Mouse (Mus musculus) embryonic stem cell, embryonic (primary cell): ENCODE measurements around the gene Sorcs2.

ENCODE experiments used
- CTCF ChIA-PET, 4 experiments: fragments of 300-600 bp in 2 of 4; fragments of 350-600 bp in 2 of 4; sonication (Branson Sonifier 250); formaldehyde crosslinking; loops; one replicate each; lab custom pipeline; 2022; ENCODE audit warnings: inconsistent platforms in 2 of 4; lab: Charles Lee
- POLR2A ChIA-PET, 4 experiments: fragments of 300-600 bp in 2 of 4; fragments of 350-600 bp in 2 of 4; sonication (Branson Sonifier 250); formaldehyde crosslinking; loops; one replicate each; lab custom pipeline; 2022; ENCODE audit warnings: antibody characterized with exemption in 4 of 4, inconsistent platforms in 1 of 4; lab: Charles Lee

The Sorcs2 gene

DNA sequence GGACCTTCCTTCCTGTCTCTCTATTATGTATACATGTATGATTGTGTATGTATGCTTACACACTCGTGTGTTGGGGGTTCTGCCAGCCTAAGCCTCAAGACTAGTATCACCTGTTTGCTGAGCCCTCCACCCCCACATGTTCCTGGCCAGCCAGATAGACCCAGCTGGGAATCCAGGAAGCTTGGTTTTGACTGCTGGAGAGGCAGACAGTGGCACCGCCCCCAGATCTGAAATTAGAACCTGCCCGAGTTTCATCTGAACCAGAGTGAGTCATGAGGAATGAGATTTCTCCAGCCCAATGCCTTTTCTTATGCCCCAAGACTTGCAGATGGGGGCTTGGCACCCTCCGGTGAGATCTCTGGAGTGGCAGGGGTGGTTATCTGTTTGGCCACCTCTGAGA, 312.3 kb downstream of the Sorcs2 start:
- ChIA-PET CTCF (no interaction called here), POLR2A (no interaction called here)

DNA sequence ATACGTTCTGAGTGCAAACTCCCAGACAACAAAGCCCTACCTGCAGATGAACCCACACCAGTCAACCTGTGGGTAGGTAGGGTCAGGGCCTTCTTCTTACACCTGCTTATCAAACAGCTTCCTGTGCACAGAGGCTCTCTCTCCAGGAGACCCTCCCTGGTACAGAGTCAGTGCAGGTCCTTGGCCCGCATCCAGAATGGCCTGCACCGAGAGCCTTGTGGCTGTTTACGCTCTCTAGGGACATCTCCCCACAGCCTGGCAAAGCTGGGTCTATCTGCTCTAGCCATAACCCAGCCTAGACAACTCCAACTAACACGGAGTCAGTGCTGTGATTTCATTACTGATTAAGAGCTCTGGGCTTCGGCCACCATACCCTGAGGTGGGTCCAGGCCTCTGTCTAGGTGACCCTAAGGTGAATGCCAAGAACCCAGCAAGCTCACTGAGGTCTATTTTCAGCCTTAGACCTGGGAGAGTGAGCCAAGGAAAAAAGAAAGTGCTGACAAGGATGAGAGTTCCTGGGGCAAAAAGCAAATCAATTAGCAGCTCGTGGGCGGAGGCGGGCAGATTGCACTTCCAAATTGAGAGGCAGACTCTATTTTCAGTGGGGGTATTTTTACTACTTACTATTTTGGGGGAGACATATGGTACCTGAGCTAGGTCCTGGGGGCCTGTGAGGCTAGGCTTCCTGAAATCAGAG, 313.9 kb downstream of the Sorcs2 start:
- POLR2A ChIA-PET: no interaction called here
- CTCF ChIA-PET: interaction anchor here in 1 of 4 experiments (0.8 kb wide), 1 partner anchor 31 kb away, joined by 3 read pairs; no protein-coding TSS in a partner anchor

DNA sequence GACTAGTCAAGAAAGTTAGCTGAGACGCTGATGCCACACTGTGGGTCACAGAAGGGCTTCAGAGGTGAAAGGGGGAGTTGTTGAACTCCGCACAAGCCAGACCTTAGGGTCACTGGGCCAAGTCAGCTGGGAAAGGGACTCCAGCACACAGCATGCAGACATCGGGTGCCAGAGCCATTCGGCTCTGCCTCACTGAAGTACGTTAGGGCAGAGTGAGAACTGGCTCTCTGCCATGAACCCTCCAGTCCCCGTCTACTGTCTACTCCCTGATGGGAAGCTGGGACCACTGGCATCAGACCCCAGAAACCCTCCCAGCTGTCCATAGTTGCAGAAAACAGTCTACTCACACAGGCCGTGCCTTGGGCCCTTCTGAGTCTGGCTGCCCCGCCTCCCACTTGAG, 316.9 kb downstream of the Sorcs2 start:
- ChIA-PET CTCF (interaction anchor here in 1 of 4 experiments (1.0 kb wide), 2 partner anchors 20 to 380 kb away, joined by 3 read pairs; no protein-coding TSS in a partner anchor), POLR2A (interaction anchor here in 1 of 4 experiments (1.7 kb wide), 1 partner anchor 9 kb away, joined by 7 read pairs; no protein-coding TSS in a partner anchor)

DNA sequence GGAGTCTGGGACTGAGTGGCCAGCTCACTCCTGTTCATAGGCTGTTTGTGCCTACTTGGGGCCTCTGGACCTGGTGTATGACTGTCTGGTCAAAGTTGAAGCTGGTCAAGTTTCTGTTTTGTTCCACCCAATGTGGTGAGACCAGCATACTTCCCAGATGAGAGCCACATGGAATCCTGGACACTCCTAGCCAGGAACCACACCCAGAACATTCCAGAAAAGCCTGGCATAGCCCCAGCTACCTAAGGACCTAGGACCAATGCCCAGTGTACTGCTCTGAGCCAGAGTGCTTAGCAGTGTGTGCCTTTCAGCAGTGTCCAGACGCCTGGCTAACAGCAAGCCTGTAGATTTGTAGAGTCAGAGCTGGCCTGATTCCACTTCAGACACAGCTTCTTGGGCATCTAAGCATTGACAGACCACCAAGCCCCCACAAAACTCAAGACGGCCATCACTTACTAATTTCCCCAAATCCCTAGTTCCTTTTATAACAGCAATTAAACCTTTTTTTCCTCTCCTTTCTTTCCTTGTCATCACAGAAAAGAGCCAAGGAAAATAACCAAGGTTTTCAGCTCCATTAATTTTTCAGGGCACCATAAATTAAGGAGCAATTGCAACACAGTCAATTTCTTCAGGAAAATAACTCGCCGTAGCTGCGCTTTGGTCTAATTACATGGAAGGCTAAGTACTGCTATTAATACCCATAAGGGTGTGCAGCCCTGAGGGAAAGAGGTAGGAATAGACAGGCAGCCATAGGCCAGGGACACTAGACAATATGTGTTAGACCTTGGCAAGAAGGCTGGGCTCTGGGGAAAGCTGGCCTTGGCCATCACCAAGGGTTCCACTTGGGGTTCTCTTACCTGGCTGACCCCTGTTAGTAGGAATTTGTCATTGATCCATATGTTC, 322.5 kb downstream of the Sorcs2 start:
- ChIA-PET POLR2A (no interaction called here), CTCF (no interaction called here)

DNA sequence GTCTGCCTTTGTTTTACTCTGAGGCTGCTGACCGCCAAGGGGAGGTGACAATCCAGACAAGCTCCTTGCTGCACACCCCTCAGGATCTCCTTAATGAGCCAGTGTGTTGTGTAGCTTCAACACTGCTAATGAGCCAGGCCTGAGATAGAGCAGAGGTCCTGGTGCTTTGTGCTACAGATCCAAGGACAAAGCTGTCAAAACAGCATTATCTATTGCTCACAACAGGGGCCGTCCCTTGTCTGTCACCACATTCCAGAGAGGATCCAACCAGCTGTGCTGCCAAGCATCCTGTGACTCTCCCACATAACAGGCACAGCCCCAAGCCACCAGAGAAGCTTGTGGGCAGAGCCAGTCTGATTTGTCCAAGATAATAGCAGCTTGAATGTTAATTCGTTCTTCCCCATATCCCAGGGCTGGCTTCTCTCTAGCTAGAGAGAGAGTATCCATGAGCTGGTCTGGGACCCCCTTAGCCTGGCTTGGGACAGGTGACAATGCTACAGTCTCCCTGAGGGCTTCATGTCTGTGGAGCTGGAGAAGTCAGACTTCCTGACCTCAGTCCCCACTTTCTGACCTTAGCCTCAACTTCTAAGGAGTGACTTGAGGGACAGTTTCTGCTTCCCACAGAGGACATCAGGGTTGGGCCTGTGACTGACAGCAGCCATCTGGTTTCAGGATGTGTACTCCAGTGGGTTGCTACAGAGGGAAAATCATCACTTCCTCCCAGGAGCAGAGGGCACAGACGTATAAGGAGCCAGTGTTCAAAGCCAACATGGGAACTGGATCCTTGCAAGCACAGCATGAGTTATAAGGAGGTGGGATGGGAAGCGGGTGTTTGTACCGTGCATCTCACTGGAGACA, 328.2 kb downstream of the Sorcs2 start:
- POLR2A ChIA-PET: interaction anchor here in 1 of 4 experiments (0.9 to 1.7 kb wide), 2 partner anchors 17 to 19 kb away, joined by 3 to 5 read pairs; no protein-coding TSS in a partner anchor
- CTCF ChIA-PET: interaction anchor here in 3 of 4 experiments (0.6 to 1.6 kb wide), 3 partner anchors 17 to 452 kb away, joined by 3 to 9 read pairs (median 5); no protein-coding TSS in a partner anchor

DNA sequence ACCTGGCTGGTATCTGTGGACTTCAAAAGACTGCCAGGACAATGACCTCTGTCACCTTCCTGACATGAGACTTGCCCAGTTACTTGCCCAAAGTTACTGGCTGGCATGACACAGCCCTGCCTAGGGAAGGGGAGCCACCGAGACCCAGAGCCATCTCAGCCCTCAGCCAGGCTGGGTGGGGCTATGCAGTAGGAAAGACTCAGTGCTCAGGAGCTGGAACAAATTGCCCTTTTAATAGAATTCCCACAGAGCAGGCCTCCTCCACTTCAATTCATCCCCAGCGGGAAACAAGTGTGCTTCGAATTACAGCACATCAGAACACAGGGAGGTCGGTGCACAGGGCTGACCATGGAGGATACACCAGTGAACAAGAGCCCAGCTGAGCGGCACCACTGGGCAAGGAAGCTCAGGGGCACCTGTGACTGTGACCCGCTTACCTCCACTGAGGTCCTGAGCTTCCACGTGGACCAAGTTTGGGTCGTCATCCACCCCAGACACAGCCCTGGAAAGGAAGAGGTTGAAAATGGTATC, 330.2 kb downstream of the Sorcs2 start:
- POLR2A ChIA-PET: interaction anchor here in 2 of 4 experiments (0.5 to 1.3 kb wide), 2 partner anchors 12 to 336 kb away, joined by 3 read pairs; no protein-coding TSS in a partner anchor
- CTCF ChIA-PET: no interaction called here

DNA sequence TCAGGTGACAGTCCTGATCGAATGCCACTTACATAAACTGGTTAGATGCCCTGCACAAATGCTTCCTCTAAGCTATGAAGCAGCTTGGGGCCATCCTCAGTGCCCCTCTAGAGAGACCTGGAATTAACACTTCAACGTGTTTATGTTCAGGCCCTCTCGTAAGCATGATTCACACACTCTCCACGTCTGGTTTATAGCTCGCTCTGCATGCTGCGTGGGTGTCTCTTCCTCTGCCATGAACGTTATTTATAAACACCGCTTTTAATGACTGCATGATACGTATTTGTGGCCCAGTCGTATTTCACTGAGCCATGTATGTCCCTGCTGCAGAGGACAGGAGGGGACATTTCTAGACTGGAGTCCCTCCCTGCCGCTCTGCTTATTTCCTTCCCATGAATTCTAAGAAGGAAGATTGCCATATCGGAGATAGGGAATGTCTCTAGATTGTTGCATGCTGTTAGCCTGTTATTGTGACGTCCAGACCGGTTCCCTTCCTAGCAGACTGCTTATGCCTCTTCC, 340.1 kb downstream of the Sorcs2 start:
- ChIA-PET POLR2A (no interaction called here), CTCF (no interaction called here)

DNA sequence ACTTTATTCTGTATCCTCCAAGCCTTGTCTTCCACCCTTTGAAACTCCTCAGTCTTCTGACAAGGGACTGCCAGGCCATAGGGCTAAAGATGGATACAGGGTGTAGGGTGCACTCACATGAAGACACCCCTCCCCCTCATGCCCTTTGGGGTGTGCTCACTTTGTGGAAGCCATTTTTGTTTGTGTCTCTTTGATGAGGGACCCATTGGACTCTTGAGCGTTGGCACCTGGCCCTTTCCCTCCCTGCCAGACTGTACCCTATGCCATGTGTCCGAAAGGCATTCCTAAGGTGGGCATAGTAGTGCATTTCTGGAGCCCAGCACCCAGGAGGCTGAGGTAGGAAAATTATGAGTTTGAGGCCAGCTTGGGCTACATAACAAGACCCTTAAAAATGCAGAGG, 341.0 kb downstream of the Sorcs2 start:
- ChIA-PET CTCF (interaction anchor here in 1 of 4 experiments (1.0 kb wide), 1 partner anchor 119 kb away, joined by 3 read pairs; no protein-coding TSS in a partner anchor), POLR2A (no interaction called here)

DNA sequence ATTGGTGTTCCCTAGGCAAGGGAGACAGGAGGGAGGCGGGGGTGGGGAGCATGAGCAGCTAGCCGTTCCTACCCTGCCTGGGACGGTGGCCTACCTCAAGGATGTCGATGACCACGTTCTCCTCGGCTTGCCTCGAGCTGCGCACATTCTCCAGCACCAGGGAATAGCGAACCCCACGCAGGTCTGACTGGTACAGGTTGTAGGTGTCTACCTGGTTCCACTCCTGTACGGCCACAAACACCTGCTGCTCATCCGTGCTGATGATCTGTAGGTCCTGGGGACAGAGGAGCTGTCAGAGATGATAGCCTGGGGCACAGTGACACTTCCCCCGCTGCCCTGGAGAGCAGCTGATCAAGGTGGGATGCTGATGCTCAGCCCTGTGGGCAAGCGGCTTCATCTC, 342.1 kb downstream of the Sorcs2 start:
- CTCF ChIA-PET: interaction anchor here in 2 of 4 experiments (1.0 to 1.1 kb wide), 2 partner anchors 22 to 120 kb away, joined by 3 to 4 read pairs; no protein-coding TSS in a partner anchor
- POLR2A ChIA-PET: no interaction called here

DNA sequence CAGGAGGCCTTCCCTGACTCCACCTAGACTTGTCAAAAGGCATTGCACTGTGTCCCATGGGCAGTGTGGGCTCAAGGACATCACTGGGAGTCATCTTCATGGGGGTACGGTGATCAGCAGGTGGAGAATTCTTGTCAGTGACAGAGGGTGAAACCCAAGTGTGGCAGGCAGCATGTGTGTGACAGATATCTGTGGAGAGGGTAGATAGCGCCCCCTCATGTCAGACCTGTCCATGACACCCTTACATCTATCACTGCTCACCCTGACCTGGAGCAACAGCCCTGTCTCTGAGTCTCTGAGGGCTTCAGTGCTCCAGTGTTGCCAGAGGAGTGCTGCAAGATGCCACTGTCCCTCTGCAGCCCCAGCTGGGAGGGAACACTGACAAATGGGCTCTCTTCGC, 343.4 kb downstream of the Sorcs2 start:
- CTCF ChIA-PET: interaction anchor here in 2 of 4 experiments (0.7 to 1.4 kb wide), 2 partner anchors 11 to 90 kb away, joined by 3 to 4 read pairs; no protein-coding TSS in a partner anchor
- POLR2A ChIA-PET: no interaction called here

DNA sequence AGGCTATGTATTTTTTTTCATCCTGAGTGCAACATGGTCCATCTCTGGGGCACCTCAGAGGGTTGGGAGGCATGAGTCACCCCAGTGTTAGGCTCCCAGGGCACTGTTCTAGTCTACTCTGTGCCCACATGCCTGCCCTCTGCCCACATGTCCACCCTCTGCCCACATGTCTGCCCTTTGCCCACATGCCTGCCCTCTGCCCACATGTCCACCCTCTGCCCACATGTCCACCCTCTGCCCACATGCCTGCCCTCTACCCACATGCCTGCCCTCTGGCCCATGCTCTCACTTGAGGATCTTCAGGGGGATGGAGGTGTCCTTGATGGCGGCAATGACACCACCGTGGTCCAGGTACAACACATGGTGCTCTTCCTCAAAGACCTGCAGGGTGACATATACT, 354.8 kb downstream of the Sorcs2 start:
- CTCF ChIA-PET: interaction anchor here in 1 of 4 experiments (0.6 kb wide), 1 partner anchor 15 kb away, joined by 3 read pairs; no protein-coding TSS in a partner anchor
- POLR2A ChIA-PET: no interaction called here

DNA sequence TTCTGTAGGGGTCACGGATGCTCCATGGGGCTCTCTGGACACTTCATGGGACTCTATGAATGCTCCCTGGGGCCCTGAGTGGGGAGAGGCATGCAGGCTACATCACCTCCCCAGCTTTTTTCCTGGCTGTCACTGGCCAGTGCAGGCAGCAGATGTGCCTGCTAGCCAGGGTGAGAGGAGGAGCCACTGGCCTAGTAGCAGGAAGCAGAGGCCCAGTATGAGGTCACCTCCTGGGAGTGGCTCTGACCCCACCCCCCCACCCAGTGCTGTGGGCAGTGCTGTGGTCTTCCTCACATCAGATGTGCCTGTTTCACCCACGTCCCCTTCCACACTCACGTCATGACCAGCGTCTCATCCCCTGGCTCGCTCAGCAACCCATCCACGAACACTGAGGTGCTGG, 356.2 kb downstream of the Sorcs2 start:
- POLR2A ChIA-PET: interaction anchor here in 2 of 4 experiments (0.7 kb wide), 3 partner anchors 9 to 364 kb away, joined by 3 read pairs; no protein-coding TSS in a partner anchor
- CTCF ChIA-PET: interaction anchor here in 1 of 4 experiments (0.6 kb wide), 1 partner anchor 8 kb away, joined by 4 read pairs; no protein-coding TSS in a partner anchor

DNA sequence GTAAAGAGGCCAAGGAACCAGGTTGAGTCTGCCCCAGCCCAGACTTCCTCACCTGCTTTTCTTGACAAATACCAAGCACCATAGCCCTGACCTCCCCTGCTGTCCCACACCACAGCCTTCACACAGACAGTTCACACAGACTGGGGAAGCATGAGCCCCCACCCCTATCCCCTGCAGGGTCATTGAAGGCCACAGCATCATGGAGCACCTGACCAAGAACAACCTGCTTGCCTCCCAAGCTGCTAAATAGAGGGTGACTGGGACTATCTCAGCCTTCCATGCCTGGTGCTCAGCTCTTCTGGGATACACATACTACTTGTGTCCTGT, 356.7 kb downstream of the Sorcs2 start:
- ChIA-PET POLR2A (interaction anchor here in 1 of 4 experiments (0.7 kb wide), 1 partner anchor 364 kb away, joined by 3 read pairs; no protein-coding TSS in a partner anchor), CTCF (no interaction called here)

DNA sequence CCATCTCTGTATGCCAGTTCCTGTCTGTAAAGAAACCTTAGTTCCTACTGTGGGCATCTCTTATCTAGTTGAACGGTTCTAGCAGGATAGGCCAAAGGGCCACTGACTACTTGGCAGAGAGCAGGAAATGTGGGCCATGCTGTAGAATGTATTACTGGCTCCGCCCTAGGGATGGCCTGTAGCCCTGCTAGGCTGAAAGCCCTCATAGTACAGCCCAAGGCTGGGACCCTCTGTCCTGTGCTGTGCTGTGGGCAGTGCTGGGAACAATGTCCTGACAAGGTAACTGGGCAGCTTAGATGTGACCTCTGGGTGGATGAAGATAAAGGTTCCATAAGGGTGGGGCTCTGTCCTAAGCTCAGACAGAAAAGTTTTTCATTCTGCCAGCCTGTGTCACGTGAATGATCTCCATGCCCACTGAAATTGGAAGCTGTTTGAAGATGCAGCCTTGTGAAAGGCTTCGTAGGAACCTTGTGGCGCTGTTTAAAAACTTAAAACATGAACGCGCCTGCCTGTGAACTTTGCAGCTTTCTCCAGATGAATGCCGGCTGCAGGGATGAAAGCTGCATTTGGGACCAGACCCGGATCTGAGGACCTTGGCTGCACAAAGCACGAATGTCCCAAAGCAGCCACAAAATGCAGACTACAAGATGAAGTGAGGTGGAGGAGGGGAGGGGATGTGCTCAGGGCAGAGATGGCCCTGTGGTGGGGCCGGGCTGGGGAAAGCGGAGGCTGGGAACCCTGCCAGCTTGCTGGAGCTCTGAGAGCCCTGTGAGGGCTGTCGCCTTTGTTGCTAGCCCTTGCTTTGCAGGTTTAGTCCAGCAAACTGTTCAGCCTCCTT, 357.3 kb downstream of the Sorcs2 start:
- CTCF ChIA-PET: no interaction called here
- POLR2A ChIA-PET: interaction anchor here in 1 of 4 experiments (0.7 kb wide), 1 partner anchor 363 kb away, joined by 3 read pairs; no protein-coding TSS in a partner anchor

DNA sequence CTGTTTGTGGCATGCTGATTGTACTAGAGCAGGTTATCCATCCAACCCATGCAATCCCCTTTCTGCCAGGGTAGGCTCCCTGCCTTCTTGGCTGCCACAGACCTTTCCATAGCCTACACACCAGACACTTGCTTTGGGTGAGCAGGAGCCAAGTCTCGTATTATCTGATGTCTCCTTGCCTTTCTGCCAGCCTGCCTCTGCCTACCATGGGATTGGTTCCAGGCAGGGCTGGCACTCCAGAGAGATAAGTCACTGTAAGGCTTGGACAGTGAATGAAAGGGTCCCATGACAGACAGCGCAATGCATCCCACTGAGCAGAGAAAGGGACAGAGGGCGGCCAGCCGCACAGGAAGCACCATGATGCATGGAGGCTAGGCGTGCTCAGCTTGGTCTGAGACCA, 358.3 kb downstream of the Sorcs2 start:
- CTCF ChIA-PET: interaction anchor here in 1 of 4 experiments (1.6 kb wide), 1 partner anchor 359 kb away, joined by 4 read pairs; no protein-coding TSS in a partner anchor

DNA sequence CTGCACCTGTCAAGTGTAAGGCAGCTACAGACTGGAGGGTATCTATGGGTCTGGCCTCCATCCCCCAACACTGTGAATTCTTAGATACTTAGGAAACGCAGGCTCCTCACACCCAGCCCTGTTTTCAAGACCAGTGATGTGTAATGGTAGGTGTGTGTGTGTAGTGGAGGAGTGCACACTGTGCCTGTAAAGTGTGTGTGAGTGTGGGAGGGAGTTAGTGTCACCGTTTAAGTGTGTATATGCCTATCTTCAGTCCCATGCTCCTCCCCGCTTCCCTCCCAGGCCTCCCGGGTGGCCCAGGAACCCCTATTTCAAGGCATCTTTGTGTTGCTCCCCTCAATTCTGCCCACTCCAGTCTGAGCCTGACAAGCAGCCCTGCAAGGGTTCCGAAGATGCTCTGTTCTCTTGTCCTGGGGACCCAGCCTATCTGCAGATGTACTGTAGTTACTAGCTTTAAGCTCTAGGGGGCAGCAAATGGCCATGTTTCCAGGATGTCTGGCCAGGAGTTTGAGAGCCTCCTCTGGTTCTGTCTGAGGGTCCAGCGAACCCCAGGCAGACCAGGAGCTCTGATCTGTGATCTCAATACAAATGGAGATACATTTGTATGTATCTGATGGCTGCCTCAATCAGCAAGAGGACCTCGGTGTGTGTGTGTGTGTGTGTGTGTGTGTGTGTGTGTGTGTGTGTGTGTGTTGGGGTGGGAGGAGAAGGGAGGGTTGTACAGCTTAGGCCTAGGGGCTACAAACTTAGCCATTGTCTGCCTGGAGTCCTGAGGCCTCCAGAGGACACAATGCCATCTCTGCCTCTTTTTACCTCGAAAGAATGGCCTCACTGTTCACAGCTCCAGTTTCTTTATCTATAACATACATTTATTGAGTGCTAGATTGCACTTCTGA, 364.2 kb downstream of the Sorcs2 start:
- ChIA-PET POLR2A (interaction anchor here in 2 of 4 experiments (0.7 to 0.9 kb wide), 3 partner anchors 203 to 248 kb away, joined by 3 to 4 read pairs (median 3); no protein-coding TSS in a partner anchor), CTCF (interaction anchor here (0.5 to 2.7 kb wide), 64 partner anchors 8 to 1333 kb away, joined by 3 to 33 read pairs (median 4); partner anchors contain the start of genes Sorcs2 (in 4 of the 4) and Grpel1 (in 1 of the 4))

More for the DNA sequence above, 358.3 kb downstream of the Sorcs2 start:
- POLR2A ChIA-PET: no interaction called here
